Mouse (Mus musculus) testis, adult 2 months (tissue): ENCODE measurements around the gene Bmper.

Experiments
- CTCF ChIP-seq: fragments of 200-500 bp; IDR thresholded peaks from 2 replicates; pipeline ENCODE4 v1.5.1; 2012; ENCODE audit warnings: low read depth, mild to moderate bottlenecking, inconsistent platforms, low read length, moderate library complexity; ENCODE audit not compliant: control insufficient read depth, insufficient read depth, insufficient replicate concordance
- POLR2A ChIP-seq: fragments of 200-500 bp; IDR thresholded peaks from 2 replicates; pipeline ENCODE4 v1.6.1; 2012; ENCODE audit warnings: low read depth, mild to moderate bottlenecking, inconsistent platforms, low read length, moderate library complexity; ENCODE audit not compliant: control insufficient read depth

DNA sequence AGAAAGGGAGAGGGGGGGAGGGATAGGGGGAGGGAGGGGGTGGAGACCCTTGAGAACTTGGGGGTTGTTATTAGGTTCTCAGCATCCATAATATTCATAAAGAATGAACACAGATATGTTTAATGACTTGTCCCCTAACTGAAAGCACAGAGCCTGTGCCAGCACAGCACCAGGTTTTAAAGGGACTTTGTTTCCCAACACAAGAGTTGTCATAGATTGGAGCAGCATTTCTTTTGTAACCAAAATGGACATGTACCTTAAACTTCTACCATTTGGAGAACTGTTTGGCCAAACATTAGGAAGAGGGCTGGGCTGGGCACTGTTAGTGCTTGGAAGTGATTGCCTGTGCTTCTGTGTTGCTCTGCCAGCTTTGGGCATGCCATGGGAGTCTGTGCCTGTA lies 89.1 kb downstream of the Bmper start:
- TF ChIP-seq CTCF, result no peak
- TF ChIP-seq POLR2A, result no peak
